Mouse (Mus musculus) cerebellum, adult 2 months (tissue): ENCODE measurements around the gene A3galt2. TPM values are rescaled to one million over a fixed set of nuclear protein-coding genes. Genes with fewer than 3 reads are reported as not detected.

Source experiments
- DNase-seq, 2 experiments: peaks; one replicate each; pipeline ENCODE4 v3.0.0; 2021
- H3K27ac ChIP-seq: fragments of 200-500 bp; 2 replicates; pipeline ENCODE4 v1.5.1; 2012; ENCODE audit warnings: low read length, control low read depth, inconsistent platforms; ENCODE audit not compliant: insufficient read depth
- H3K27me3 ChIP-seq: fragments of 200-500 bp; 2 replicates; pipeline ENCODE4 v1.6.1; 2012; ENCODE audit warnings: inconsistent platforms, mild to moderate bottlenecking, low read length, moderate library complexity; ENCODE audit not compliant: control insufficient read depth, insufficient read depth
- H3K4me1 ChIP-seq: fragments of 200-500 bp; 2 replicates; pipeline ENCODE4 v1.6.1; 2011; ENCODE audit warnings: low read length; ENCODE audit not compliant: control insufficient read depth, insufficient read depth
- H3K4me3 ChIP-seq: fragments of 200-500 bp; replicated peaks from 2 replicates; pipeline ENCODE3; 2011; ENCODE audit warnings: mild to moderate bottlenecking, low read depth, low read length, control low read depth; ENCODE audit not compliant: insufficient read depth
- CTCF ChIP-seq: fragments of 200-500 bp; IDR thresholded peaks from 2 replicates; pipeline ENCODE4 v1.5.1; 2011; ENCODE audit warnings: low read depth, mild to moderate bottlenecking, control low read depth, low read length, moderate library complexity, borderline replicate concordance; ENCODE audit not compliant: insufficient read depth
- POLR2A ChIP-seq: fragments of 200-500 bp; IDR thresholded peaks from 2 replicates; pipeline ENCODE4 v1.6.1; 2011; ENCODE audit warnings: low read length, control low read depth, borderline replicate concordance; ENCODE audit not compliant: insufficient read depth
- WGBS: fragments of 180-500 bp; shearing (Covaris S2); methylation state at CpG from one replicate; pipeline ENCODE4 v1.1.7; 2018; 5-methylcytosine and 5-hydroxymethylcytosine counted together
- polyA plus RNA-seq: library from polyadenylated mRNA; depleted of rRNA; stranded (reverse); fragments of >200 nt; gene quantifications from 2 replicates; pipeline ENCODE4 v1.2.3, GENCODE M21; 2012

Gene A3galt2
- polyA plus RNA-seq, 1 experiment: 1.9 TPM

DNA sequence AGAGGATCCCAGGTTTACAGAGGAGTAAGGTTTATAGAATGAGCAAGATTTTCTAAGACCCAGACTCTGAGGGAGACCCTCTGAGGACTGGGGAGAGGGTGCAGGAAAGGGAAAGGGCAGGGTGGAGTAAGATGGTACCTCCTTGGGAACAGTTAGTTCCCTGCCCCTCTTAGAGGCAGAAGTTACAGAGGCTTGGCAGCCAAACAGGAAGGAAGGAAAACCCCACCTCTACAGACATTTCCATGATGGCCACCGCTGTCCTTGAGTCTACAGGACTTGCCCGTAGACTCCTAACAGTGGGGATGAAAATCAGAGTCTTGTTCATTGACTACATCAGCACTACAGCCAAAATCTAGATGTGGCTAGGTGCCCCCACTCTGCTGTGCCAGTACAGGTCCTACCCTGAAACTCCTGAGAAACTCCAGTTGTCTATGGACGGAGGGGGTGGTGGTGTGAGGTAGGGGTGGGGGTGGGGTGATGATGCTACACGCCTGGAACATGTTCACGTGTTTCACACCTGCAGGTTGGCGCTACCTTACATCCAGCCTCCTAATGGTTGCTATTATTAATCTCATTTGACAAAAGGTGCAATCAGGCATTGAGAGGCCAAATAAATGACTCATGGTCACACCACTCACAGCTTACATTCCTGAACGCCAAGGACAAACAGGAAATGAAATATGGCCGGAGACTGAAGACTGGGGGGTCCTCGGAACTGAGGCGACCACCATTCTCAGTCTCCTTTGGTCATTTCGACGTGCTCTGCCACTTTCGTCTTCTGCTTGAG is 14.6 kb downstream of the A3galt2 start:
- H3K27ac ChIP-seq: no peak overlapping the region
- TF ChIP-seq POLR2A: no peak
- TF ChIP-seq CTCF: no peak
- peaks cover 16% of the 10 kb centered on the region for H3K4me1 ChIP-seq
- WGBS: 87% methylated on average over 13 of the region's 13 CpGs
- H3K4me3 ChIP-seq: no peak overlapping the region
- DNase-seq: no peak
- no peaks in the 10 kb centered on the region for H3K27me3 ChIP-seq

DNA sequence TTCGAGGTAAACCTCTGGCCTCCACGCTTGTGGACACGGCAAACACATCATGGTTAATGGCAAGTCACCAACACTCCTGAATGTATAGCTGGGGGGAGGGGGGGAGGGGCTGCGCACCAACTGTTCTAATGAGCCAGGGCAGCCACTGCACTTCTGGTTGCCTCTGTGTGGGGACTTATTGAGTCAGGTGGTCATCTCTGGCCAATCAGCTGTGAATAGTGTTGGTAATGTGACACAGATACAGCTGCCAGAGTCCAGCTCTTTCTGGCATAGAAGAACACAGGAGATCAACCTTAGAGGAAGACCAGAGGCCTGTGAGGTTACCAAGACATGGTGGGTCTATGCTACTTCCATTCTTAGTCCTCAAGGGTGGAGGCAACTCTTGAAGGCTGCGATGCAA is 15.5 kb downstream of the A3galt2 start:
- TF ChIP-seq CTCF (no peak), POLR2A (no peak)
- no peak for DNase-seq
- no peaks in the 10 kb centered on the region for H3K27me3 ChIP-seq
- no peak overlapping the region for H3K4me3 ChIP-seq
- peaks cover 16% of the 10 kb centered on the region for H3K4me1 ChIP-seq
- 80% methylated on average over 5 of the region's 5 CpGs for WGBS
- H3K27ac ChIP-seq: no peak overlapping the region

DNA sequence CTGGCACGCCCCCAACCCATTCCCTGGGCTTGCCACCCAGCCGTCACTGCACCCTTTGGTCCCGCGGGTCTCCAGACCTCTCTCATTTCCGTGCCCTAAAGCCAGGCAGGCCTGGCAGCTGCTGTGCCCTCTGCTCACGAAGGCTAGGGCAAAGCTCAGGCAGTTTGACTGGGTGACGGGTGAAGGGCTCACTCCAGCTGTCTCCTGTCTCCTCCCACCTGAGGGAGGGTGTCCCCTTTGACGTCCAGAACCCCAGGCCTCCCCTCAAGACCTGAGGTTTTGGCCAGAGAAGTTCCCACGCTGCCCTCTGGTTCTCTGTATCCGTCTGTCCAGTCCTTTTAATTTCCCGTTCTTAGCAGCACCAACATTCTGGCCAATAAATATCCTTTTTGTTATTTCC is 18.7 kb downstream of the A3galt2 start:
- Histone ChIP-seq H3K27me3 (no peaks in the 10 kb centered on the region), H3K4me3 (no peak overlapping the region), H3K27ac (no peak overlapping the region), H3K4me1 (peaks cover 3% of the 10 kb centered on the region; the same call in 1 of the 2 replicates)
- 69% methylated on average over 11 of the region's 11 CpGs for WGBS
- DNase-seq: no peak
- TF ChIP-seq CTCF (no peak), POLR2A (no peak)

DNA sequence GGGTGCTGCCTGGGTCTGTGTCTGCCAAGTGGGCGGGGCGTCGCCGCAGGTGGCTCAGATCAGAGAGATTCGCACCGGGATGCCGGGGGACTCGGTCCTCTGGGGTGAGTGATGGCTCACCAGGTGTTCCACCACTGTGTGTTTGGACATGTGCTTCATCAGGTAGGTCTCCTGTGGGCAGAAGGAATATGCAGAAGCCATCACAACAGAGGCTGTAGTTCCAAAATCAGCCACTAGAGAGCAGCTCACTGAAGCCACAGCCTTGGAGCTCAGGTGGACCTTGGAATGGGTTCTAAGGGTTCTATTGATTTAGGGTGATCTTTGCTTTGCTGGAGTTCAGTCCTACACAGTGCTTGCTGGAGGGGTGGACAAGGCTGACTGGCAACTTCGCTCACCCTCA is 19.3 kb downstream of the A3galt2 start:
- no peak overlapping the region for H3K4me3 ChIP-seq
- WGBS: 88% methylated on average over 9 of the region's 9 CpGs
- H3K4me1 ChIP-seq: peaks cover 3% of the 10 kb centered on the region; the same call in 1 of the 2 replicates
- no peak for TF ChIP-seq POLR2A
- TF ChIP-seq CTCF: peak; percentile 69
- peak; percentile 52 to 62 for DNase-seq
- no peak overlapping the region for H3K27ac ChIP-seq
- H3K27me3 ChIP-seq: no peaks in the 10 kb centered on the region

DNA sequence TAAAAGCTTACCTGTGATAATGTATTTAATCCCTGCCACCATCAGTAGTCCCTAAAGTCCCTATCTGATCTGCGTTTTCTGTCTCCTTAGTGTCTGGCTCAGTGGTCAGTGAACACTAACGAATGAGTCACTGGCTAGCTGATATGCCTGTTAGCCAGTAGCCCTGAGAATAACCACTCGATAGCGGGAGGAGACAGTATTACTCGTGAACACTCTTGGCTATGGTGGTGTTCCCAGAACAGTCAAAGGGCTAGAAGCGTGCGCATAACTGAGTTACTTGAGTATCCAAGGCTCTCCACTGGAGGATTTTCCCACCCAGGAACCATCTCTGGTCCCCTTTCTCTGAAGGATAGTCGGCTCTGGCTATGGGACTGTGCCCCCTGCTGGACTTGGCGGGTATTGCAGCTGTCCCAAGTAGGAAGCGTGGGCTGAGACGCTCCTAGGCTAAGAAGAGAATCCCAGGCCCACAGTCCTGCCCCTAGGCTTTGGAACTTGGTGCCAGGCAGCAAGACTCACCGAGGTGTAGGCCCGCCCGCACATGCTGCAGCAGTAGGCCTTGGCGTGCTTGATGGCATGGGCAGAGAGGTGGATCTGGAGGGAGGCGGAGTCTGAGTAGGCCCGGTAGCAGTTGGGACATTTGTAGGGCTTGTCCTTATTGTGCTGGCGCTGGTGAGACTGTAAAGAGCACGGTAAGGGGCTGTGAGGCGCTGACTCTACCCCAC is 21.6 kb downstream of the A3galt2 start:
- TF ChIP-seq POLR2A: no peak
- TF ChIP-seq CTCF: peak; percentile 94
- Histone ChIP-seq H3K27ac (no peak overlapping the region), H3K27me3 (no peaks in the 10 kb centered on the region), H3K4me3 (no peak overlapping the region), H3K4me1 (peaks cover 3% of the 10 kb centered on the region; the same call in 1 of the 2 replicates)
- DNase-seq: peak; percentile 71 to 88
- 30% methylated on average over 20 of the region's 20 CpGs for WGBS

DNA sequence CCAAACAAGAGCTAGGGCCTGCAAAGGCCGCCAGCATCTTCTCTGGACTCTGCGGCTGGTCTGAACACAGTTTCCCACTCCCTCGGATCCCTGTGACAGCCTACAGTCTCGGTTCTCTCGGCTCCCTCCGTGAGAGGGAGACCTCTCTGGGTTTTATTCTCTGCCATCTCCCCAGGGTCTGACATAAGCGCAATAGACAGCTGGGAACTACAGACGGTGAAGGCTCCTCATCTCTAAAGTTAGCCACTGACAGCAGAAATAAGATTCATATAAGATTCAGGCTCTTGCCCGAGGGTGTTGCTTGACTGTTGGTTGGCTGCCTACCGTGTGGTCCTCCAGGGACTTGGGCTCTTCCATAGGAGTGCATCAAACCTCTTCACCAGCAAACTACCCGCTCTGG is 22.4 kb downstream of the A3galt2 start:
- Histone ChIP-seq H3K4me3 (no peak overlapping the region), H3K4me1 (peaks cover 3% of the 10 kb centered on the region; the same call in 1 of the 2 replicates), H3K27ac (no peak overlapping the region), H3K27me3 (no peaks in the 10 kb centered on the region)
- TF ChIP-seq POLR2A: no peak
- no peak for TF ChIP-seq CTCF
- 81% methylated on average over 11 of the region's 11 CpGs for WGBS
- DNase-seq: no peak

DNA sequence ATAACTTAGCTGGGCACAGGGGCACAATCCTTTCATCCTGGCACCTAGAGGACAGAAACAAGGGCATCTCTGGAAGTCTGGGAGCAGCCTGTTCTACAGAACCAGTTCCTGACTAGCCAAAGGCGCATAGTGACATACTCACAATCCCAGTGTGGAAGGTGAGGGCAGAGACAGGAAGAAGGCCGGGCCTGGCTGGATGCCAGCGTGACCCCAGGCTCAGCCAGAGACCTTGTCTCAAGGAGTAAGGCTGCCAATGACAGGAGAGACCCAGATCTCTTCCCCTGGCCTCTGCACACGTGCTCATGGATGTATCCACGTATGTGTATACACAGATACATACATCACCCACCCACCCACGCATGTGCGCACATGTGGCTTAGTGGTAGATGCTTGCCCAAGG is 26.9 kb downstream of the A3galt2 start:
- 75% methylated on average over 7 of the region's 7 CpGs for WGBS
- H3K4me3 ChIP-seq: no peak overlapping the region
- DNase-seq: no peak
- TF ChIP-seq POLR2A: no peak
- no peak for TF ChIP-seq CTCF
- H3K27ac ChIP-seq: no peak overlapping the region
- no peaks in the 10 kb centered on the region for H3K27me3 ChIP-seq
- H3K4me1 ChIP-seq: 0 out of 2 replicates have a peak, but pooled peaks cover under 1% of the 10 kb centered on the region
